Mouse (Mus musculus) heart, embryonic 13.5 days (tissue): ENCODE data around the gene Papss2. TPM values are rescaled to one million over a fixed set of nuclear protein-coding genes. Genes with fewer than 3 reads are reported as not detected.
A peak's percentile ranks its signal among the peaks of the same experiment; 100 is the strongest.

Experiments used
- ATAC-seq: fragments of 200-750 bp; cut with Nextera tagmentation; 2 replicates; pipeline ENCODE4 v1.8.0; 2017; ENCODE audit warnings: moderate TSS enrichment; ENCODE audit not compliant: insufficient number of reproducible peaks, low FRiP score, low TSS enrichment; ENCODE audit errors: extremely low read depth
- H3K27ac ChIP-seq: fragments of 300-500 bp; sonication (generic); replicated peaks from 2 replicates; pipeline ENCODE4 v1.5.1; 2015; ENCODE audit warnings: moderate library complexity, mild to moderate bottlenecking, inconsistent platforms
- H3K27me3 ChIP-seq: fragments of 300-500 bp; sonication (generic); replicated peaks from 2 replicates; pipeline ENCODE4 v1.6.1; 2015; ENCODE audit warnings: mild to moderate bottlenecking, inconsistent platforms
- H3K36me3 ChIP-seq: fragments of 300-500 bp; sonication (generic); 2 replicates; pipeline ENCODE4 v1.6.1; 2015; ENCODE audit warnings: mild to moderate bottlenecking, inconsistent platforms
- H3K4me1 ChIP-seq: fragments of 300-500 bp; sonication (generic); 2 replicates; pipeline ENCODE4 v1.6.1; 2015; ENCODE audit warnings: inconsistent platforms
- H3K4me2 ChIP-seq: fragments of 300-500 bp; sonication (generic); 2 replicates; pipeline ENCODE4 v1.6.1; 2015; ENCODE audit warnings: inconsistent platforms, mild to moderate bottlenecking, moderate library complexity
- H3K4me3 ChIP-seq: fragments of 300-500 bp; sonication (generic); 2 replicates; pipeline ENCODE4 v1.5.1; 2015; ENCODE audit warnings: moderate library complexity, mild to moderate bottlenecking, inconsistent platforms
- H3K9ac ChIP-seq: fragments of 300-500 bp; sonication (generic); 2 replicates; pipeline ENCODE4 v1.6.1; 2015; ENCODE audit warnings: inconsistent platforms, mild to moderate bottlenecking, moderate library complexity
- H3K9me3 ChIP-seq: fragments of 300-500 bp; sonication (generic); 2 replicates; pipeline ENCODE4 v1.6.1; 2016; ENCODE audit warnings: inconsistent platforms
- WGBS: fragments of 180-500 bp; shearing (Covaris S2); methylation state at CpG from one replicate; pipeline ENCODE4 v1.1.7; 2015; ENCODE audit warnings: mixed read lengths; 5-methylcytosine and 5-hydroxymethylcytosine counted together
- polyA plus RNA-seq: library from polyadenylated mRNA; unstranded; fragments of >200 nt; fragmentation: Nextera tagmentation; extraction: Ambion mirVana; gene quantifications from 2 replicates; pipeline ENCODE4 v1.2.1, GENCODE M21; 2015

Gene Papss2
- 8.9 and 12.1 TPM in 2 replicates for polyA plus RNA-seq

- Histone ChIP-seq H3K9me3 (no peaks in the 10 kb centered on the region), H3K4me2 (peak within 1 kb of the TSS; percentile 89), H3K36me3 (no peaks in the 10 kb centered on the region), H3K4me3 (peak within 1 kb of the TSS; percentile 77), H3K9ac (peak within 1 kb of the TSS; percentile 87), H3K27me3 (peaks cover 26% of the 10 kb centered on the region), H3K4me1 (no peaks in the 10 kb centered on the region; the same call in 1 of the 2 replicates), H3K27ac (peak within 1 kb of the TSS; percentile 42; the same call in 1 of the 2 replicates)
- no peak; the same call in 1 of the 2 replicates for ATAC-seq
- under 1% methylated on average over 56 of the region's 64 CpGs for WGBS
These were observed at the start of gene Papss2 for GRCm38 (mm10) chr19:32595506-32596286. Gene Papss2 (plus strand): TSS chr19:32595790.

- Histone ChIP-seq H3K27ac (no peak overlapping the region), H3K9ac (no peak overlapping the region), H3K27me3 (no peaks in the 10 kb centered on the region), H3K9me3 (no peaks in the 10 kb centered on the region), H3K36me3 (no peaks in the 10 kb centered on the region), H3K4me2 (no peak overlapping the region), H3K4me1 (no peaks in the 10 kb centered on the region), H3K4me3 (no peak overlapping the region)
- no peak for ATAC-seq
- 53% methylated on average over 3 of the region's 3 CpGs for WGBS
These were observed 48.2 kb upstream of the Papss2 start for GRCm38 (mm10) chr19:32547396-32547795.

GRCm38 (mm10) chr19:32548202-32548601 lies 47.4 kb upstream of the Papss2 start:
- no peaks in the 10 kb centered on the region for H3K9me3 ChIP-seq
- no peaks in the 10 kb centered on the region for H3K36me3 ChIP-seq
- no peak overlapping the region for H3K4me3 ChIP-seq
- ATAC-seq, result no peak
- WGBS, result 83% methylated on average over 15 of the region's 15 CpGs
- H3K9ac ChIP-seq, result no peak overlapping the region
- no peak overlapping the region for H3K4me2 ChIP-seq
- no peaks in the 10 kb centered on the region for H3K4me1 ChIP-seq
- H3K27me3 ChIP-seq, result no peaks in the 10 kb centered on the region
- H3K27ac ChIP-seq, result no peak overlapping the region

GRCm38 (mm10) chr19:32550446-32550845 lies 45.1 kb upstream of the Papss2 start:
- H3K27me3 ChIP-seq, result no peaks in the 10 kb centered on the region
- H3K4me1 ChIP-seq, result peaks cover 1% of the 10 kb centered on the region; the same call in 1 of the 2 replicates
- no peak overlapping the region for H3K4me2 ChIP-seq
- H3K36me3 ChIP-seq, result no peaks in the 10 kb centered on the region
- H3K9me3 ChIP-seq, result no peaks in the 10 kb centered on the region
- no peak overlapping the region for H3K27ac ChIP-seq
- H3K4me3 ChIP-seq, result no peak overlapping the region
- no peak overlapping the region for H3K9ac ChIP-seq
- no peak for ATAC-seq
- 70% methylated on average over 5 of the region's 5 CpGs for WGBS

GRCm38 (mm10) chr19:32551442-32551841 lies 44.1 kb upstream of the Papss2 start:
- Histone ChIP-seq H3K4me3 (no peak overlapping the region), H3K27me3 (no peaks in the 10 kb centered on the region), H3K36me3 (no peaks in the 10 kb centered on the region), H3K27ac (no peak overlapping the region), H3K4me2 (no peak overlapping the region), H3K9me3 (no peaks in the 10 kb centered on the region), H3K9ac (no peak overlapping the region), H3K4me1 (peaks cover 3% of the 10 kb centered on the region; the same call in 1 of the 2 replicates)
- no peak for ATAC-seq
- WGBS, result 49% methylated on average over 3 of the region's 3 CpGs

- ATAC-seq, result no peak
- WGBS, result 58% methylated on average over 1 of the region's 1 CpGs
These were observed 43.5 kb upstream of the Papss2 start for GRCm38 (mm10) chr19:32552106-32552505.

GRCm38 (mm10) chr19:32553310-32553709 lies 42.3 kb upstream of the Papss2 start:
- no peak overlapping the region for H3K27ac ChIP-seq
- 68% methylated on average over 3 of the region's 3 CpGs for WGBS
- H3K9me3 ChIP-seq, result no peaks in the 10 kb centered on the region
- H3K27me3 ChIP-seq, result no peaks in the 10 kb centered on the region
- H3K4me1 ChIP-seq, result peaks cover 3% of the 10 kb centered on the region; the same call in 1 of the 2 replicates
- H3K4me2 ChIP-seq, result no peak overlapping the region
- no peak overlapping the region for H3K4me3 ChIP-seq
- no peaks in the 10 kb centered on the region for H3K36me3 ChIP-seq
- no peak overlapping the region for H3K9ac ChIP-seq
- no peak for ATAC-seq

More at GRCm38 (mm10) chr19:32552106-32552505, 43.5 kb upstream of the Papss2 start:
- H3K4me2 ChIP-seq, result no peak overlapping the region
- H3K27me3 ChIP-seq, result no peaks in the 10 kb centered on the region
- peaks cover 3% of the 10 kb centered on the region; the same call in 1 of the 2 replicates for H3K4me1 ChIP-seq
- no peak overlapping the region for H3K4me3 ChIP-seq
- no peaks in the 10 kb centered on the region for H3K9me3 ChIP-seq
- no peaks in the 10 kb centered on the region for H3K36me3 ChIP-seq
- no peak overlapping the region for H3K9ac ChIP-seq
- H3K27ac ChIP-seq, result peak overlapping the region; percentile 28

- peak overlapping the region; percentile 62 for H3K27ac ChIP-seq
- WGBS, result 34% methylated on average over 3 of the region's 3 CpGs
- H3K4me2 ChIP-seq, result no peak overlapping the region
- peaks cover 3% of the 10 kb centered on the region; the same call in 1 of the 2 replicates for H3K4me1 ChIP-seq
- H3K4me3 ChIP-seq, result no peak overlapping the region
- no peaks in the 10 kb centered on the region for H3K27me3 ChIP-seq
- no peaks in the 10 kb centered on the region for H3K36me3 ChIP-seq
- no peak overlapping the region for H3K9ac ChIP-seq
- no peaks in the 10 kb centered on the region for H3K9me3 ChIP-seq
- no peak for ATAC-seq
These were observed 40.3 kb upstream of the Papss2 start for GRCm38 (mm10) chr19:32555257-32555656.

GRCm38 (mm10) chr19:32567025-32567424 lies 28.6 kb upstream of the Papss2 start:
- 67% methylated on average over 8 of the region's 8 CpGs for WGBS
- no peak for ATAC-seq
- no peak overlapping the region for H3K27ac ChIP-seq
- H3K27me3 ChIP-seq, result no peaks in the 10 kb centered on the region
- H3K4me3 ChIP-seq, result no peak overlapping the region
- H3K9ac ChIP-seq, result no peak overlapping the region
- H3K4me1 ChIP-seq, result 0 out of 2 replicates have a peak, but pooled peaks cover 11% of the 10 kb centered on the region
- H3K4me2 ChIP-seq, result no peak overlapping the region
- H3K36me3 ChIP-seq, result no peaks in the 10 kb centered on the region
- no peaks in the 10 kb centered on the region for H3K9me3 ChIP-seq

GRCm38 (mm10) chr19:32567447-32567846 lies 28.1 kb upstream of the Papss2 start:
- WGBS, result 85% methylated on average over 5 of the region's 5 CpGs
- Histone ChIP-seq H3K36me3 (no peaks in the 10 kb centered on the region), H3K9ac (no peak overlapping the region), H3K27me3 (no peaks in the 10 kb centered on the region), H3K27ac (no peak overlapping the region), H3K4me1 (0 out of 2 replicates have a peak, but pooled peaks cover 11% of the 10 kb centered on the region), H3K9me3 (no peaks in the 10 kb centered on the region), H3K4me2 (no peak overlapping the region), H3K4me3 (no peak overlapping the region)
- ATAC-seq, result no peak

GRCm38 (mm10) chr19:32568470-32568869 lies 27.1 kb upstream of the Papss2 start:
- H3K27ac ChIP-seq, result no peak overlapping the region
- ATAC-seq, result no peak
- no peak overlapping the region for H3K9ac ChIP-seq
- H3K27me3 ChIP-seq, result no peaks in the 10 kb centered on the region
- no peak overlapping the region for H3K4me2 ChIP-seq
- H3K9me3 ChIP-seq, result no peaks in the 10 kb centered on the region
- no peaks in the 10 kb centered on the region for H3K36me3 ChIP-seq
- 74% methylated on average over 3 of the region's 3 CpGs for WGBS
- 0 out of 2 replicates have a peak, but pooled peaks cover 11% of the 10 kb centered on the region for H3K4me1 ChIP-seq
- no peak overlapping the region for H3K4me3 ChIP-seq
